Mouse (Mus musculus) frontal cortex, postnatal 10 days (tissue): ENCODE data around the gene Plcg2.

ENCODE experiments used
- DNase-seq, 2 experiments: peaks; one replicate each; pipeline ENCODE4 v3.0.0; 2022; ENCODE audit warnings: low spot score in 2 of 2, mixed read lengths in 1 of 2

The Plcg2 gene

GRCm38 (mm10) chr8:117485316-117485715, 12.8 kb upstream of the Plcg2 start:
- no peak for DNase-seq

GRCm38 (mm10) chr8:117488246-117489005, 9.7 kb upstream of the Plcg2 start:
- no peak for DNase-seq

DNA sequence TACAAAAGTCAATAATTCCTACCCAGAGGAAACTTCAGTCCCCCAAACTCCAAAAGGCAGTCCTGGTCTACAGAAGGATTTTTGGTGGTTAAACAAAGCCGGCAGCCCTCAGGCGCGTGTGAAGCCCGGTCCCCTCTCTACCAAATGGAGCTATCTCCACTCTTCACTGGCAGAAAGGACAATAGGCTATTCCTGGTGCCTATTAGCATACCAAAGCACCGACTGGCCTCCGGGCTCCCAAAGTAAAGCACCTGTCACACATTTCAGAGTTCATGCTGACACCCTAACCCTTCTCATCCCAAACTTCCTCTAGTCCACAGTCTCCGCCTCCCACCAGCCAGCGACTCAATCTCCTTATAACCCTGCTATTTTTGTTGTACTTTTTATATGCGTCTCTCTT, 4.5 kb upstream of the Plcg2 start:
- no peak for DNase-seq

- no peak for DNase-seq
These were observed 3.2 kb upstream of the Plcg2 start for GRCm38 (mm10) chr8:117494874-117495273.

- DNase-seq: no peak
These were observed 937 bp downstream of the Plcg2 start for GRCm38 (mm10) chr8:117498915-117499540.

DNA sequence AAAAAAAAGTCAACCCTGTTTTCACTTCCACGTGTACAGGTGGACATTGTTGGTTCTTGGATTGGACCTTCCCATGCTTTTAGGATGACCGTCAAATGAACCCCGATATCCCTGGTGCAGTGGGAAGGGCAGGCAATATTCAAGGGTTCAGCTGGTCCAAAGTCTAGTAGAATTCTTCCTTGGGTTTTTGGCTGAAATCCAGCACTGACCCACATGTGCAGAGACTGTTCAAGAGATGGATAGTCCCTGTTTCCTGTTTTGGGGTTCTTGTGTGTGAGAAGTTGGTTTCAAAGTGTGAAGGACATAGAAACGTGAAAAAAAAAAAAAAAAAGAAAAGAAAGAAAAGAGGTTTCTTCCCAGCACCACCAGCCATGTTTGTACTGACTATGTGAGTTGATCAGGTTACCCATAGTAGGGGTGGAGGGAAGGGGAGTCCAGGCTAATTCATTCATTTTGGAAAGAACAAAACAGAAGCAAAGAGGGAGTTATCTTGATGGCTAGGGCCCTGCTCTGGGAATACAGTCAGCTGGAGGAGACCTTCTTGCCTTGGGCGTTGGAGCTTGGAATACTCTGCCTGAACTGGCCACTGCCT, 2.2 kb downstream of the Plcg2 start:
- DNase-seq: no peak

- DNase-seq: no peak
These were observed 3.2 kb downstream of the Plcg2 start for GRCm38 (mm10) chr8:117501323-117501722.

GRCm38 (mm10) chr8:117503405-117504069, 5.4 kb downstream of the Plcg2 start:
- DNase-seq: no peak

- DNase-seq: no peak
These were observed 9.6 kb downstream of the Plcg2 start for GRCm38 (mm10) chr8:117507703-117508102.

GRCm38 (mm10) chr8:117516876-117517565, 18.9 kb downstream of the Plcg2 start:
- no peak for DNase-seq

DNA sequence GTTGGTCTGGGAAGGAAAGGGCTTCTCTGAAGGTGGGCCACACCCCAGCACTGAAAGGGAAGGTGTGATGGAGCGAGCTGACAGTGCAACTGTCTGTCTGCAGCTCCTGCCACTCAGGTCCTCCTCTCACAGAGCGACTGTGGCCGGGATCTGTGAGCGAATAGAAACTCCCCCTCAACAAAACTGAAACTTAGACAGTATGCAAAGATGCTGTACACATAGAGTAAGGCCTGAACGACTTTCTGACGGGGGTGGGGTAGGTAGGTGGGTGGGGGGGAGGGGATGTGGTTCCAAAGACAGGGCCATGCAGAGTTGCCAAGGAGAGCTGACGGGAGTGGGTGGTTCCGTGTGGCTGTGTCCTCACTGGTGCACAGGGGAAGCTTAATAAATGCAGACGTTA, 19.8 kb downstream of the Plcg2 start:
- DNase-seq: no peak

DNA sequence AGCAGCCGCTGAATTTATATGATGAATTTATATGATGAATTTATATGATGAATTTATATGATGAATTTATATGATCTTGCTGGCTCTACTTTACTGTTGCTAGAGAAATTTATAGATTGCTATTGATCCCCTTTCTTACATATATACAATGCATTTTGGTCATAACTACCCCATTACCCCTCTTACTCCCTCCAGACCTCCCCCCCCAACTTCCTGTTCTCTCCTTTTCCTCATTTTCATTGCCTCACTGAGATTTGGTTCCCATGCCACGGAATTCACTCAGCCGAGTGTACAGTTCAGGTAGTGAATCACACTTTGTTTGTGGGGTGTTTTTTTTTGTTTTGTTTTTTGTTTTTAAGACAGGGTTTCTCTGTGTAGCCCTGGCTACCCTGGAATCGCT, 20.8 kb downstream of the Plcg2 start:
- no peak for DNase-seq

GRCm38 (mm10) chr8:117526185-117526584, 28.1 kb downstream of the Plcg2 start:
- no peak for DNase-seq

GRCm38 (mm10) chr8:117527983-117528382, 29.9 kb downstream of the Plcg2 start:
- no peak for DNase-seq

DNA sequence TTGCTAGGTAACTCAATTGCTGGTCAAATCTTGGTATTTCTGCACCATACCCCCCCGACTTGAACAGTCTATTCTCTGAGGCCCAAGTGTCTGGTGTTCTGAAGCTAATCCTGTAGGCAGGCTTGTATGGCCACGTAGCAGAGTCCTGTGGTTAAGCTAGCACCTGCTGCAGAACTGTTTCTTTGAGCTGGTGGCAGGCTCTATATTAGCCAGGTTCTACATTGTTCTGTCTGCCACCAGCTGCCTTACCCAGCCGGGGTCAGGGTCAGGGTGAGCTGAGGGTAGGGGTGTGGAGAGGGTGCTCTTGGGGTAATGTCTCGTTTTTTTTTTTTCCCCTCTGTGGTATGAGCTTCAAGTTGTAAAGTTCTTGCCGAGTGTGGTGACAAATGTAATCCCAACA, 31.1 kb downstream of the Plcg2 start:
- DNase-seq: no peak

DNA sequence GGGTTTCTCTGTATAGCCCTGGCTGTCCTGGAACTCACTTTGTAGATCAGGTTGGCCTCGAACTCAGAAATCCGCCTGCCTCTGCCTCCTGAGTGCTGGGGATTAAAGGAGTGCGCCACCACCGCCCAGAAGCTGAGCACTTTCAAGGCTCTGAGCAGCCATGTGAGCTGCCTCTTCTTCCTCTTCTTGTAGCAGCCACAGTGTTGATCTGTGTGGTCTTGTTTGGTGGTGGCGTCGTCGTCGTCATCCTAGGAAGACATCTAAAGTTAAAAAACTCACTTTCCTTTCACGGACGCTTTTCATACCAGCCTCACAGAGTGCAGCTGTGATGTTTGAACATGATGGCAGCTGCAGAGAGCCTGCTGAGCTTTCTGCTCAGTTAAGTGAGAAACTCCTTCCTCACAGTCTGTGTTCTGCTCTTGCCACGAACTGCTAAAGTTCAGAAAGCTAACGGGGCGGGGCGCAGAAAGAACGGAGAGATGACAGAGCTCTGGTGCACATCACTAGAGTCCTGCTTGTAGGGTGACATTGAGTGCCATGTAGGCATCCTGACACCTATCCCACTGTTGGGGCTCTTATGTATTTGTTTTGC, 34.4 kb downstream of the Plcg2 start:
- DNase-seq: no peak

- no peak for DNase-seq
These were observed 38.8 kb downstream of the Plcg2 start for GRCm38 (mm10) chr8:117536862-117537261.

DNA sequence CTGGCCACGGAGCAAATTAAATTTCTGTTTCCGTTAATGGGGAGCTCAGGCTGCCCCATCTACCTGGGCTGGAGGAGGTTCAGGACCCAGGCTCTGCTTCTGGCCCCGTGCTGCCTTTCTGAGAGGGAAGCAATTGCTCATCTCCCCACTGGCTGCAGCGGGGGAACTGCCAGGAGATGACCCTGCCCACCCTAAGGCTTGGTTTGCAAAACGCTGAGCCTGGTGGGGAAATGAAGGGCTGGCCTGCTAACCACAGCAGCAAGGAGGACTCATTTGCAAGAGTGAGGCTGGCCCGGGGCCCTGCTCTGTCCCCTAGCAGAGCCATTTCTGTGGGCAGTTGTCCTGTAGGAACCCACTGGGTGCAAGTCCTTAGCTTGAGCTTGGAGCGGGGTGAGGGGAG, 39.7 kb downstream of the Plcg2 start:
- DNase-seq: no peak

DNA sequence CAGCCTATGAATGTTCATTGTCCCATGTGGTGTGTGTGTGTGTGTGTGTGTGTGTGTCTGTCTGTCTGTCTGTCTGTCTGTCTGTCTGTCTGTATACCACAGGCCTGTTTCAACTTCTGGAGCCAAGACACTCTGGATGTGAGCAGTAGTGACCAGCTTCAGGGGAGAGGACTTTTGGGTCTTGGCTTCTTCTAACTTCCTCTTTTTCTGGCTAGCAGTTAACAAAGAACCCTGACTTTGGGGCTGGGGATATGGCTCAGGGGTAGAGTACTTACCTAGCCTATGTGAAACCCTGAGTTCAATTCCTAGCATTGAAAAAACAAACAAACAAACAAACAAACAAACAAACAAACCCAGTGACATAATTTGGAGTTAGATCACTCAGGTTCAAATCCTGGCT, 44.9 kb downstream of the Plcg2 start:
- no peak for DNase-seq

DNA sequence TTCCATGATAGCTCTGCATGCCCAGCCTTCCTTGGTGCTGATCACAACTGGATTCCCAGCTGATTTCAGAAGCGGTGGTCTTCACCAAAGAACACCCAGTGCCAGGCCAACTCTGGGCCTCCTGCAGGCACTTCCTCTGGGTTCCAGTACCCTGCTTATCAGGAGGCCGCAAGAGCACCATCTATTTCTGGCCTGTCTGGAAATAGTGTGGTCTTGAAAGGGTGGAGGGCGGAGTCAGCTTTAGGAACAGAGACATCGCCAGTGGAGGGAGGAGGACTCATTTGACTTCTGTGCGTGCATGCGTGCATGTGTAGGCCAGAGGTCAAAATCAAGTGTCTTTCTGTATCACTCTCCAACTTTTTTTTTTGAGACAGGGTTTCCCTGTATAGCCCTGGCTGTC, 45.7 kb downstream of the Plcg2 start:
- no peak for DNase-seq

- no peak for DNase-seq
These were observed 47.0 kb downstream of the Plcg2 start for GRCm38 (mm10) chr8:117545043-117545442.

- no peak for DNase-seq
These were observed 48.3 kb downstream of the Plcg2 start for GRCm38 (mm10) chr8:117546386-117546785.
